Mouse (Mus musculus) midbrain, postnatal 0 days (tissue): Measurements from ENCODE around the gene Zdhhc19. TPM values are rescaled to one million over a fixed set of nuclear protein-coding genes. Genes with fewer than 3 reads are reported as not detected.

Experiments
- ATAC-seq: fragments of 200-750 bp; cut with Nextera tagmentation; 2 replicates; pipeline ENCODE4 v1.8.0; 2017; ENCODE audit warnings: moderate number of reproducible peaks, mild to moderate bottlenecking, moderate TSS enrichment, moderate library complexity; ENCODE audit not compliant: low FRiP score
- DNase-seq: peaks from one replicate; pipeline ENCODE4 v3.0.0-alpha.2; 2015; ENCODE audit warnings: low spot score
- H3K27ac ChIP-seq: fragments of 300-500 bp; sonication (generic); 2 replicates; pipeline ENCODE4 v1.5.1; 2014; ENCODE audit warnings: low read depth, mild to moderate bottlenecking, low read length, mixed read lengths
- H3K27me3 ChIP-seq: fragments of 300-500 bp; sonication (generic); 2 replicates; pipeline ENCODE4 v1.6.1; 2014; ENCODE audit warnings: low read length, control low read depth, mixed read lengths; ENCODE audit not compliant: insufficient read depth
- H3K36me3 ChIP-seq: fragments of 300-500 bp; sonication (generic); 2 replicates; pipeline ENCODE4 v1.6.1; 2014; ENCODE audit warnings: low read length, control low read depth, mixed read lengths; ENCODE audit not compliant: insufficient read depth
- H3K4me1 ChIP-seq: fragments of 300-500 bp; sonication (generic); 2 replicates; pipeline ENCODE4 v1.6.1; 2014; ENCODE audit warnings: mild to moderate bottlenecking, control low read depth, antibody characterized with exemption, low read length, mixed read lengths; ENCODE audit not compliant: insufficient read depth
- H3K4me2 ChIP-seq: fragments of 300-500 bp; sonication (generic); 2 replicates; pipeline ENCODE4 v1.6.1; 2014; ENCODE audit warnings: low read depth, mild to moderate bottlenecking, low read length, mixed read lengths; ENCODE audit not compliant: poor library complexity, severe bottlenecking
- H3K4me3 ChIP-seq: fragments of 300-500 bp; sonication (generic); 2 replicates; pipeline ENCODE4 v1.5.1; 2014; ENCODE audit warnings: low read depth, mild to moderate bottlenecking, low read length, moderate library complexity
- H3K9ac ChIP-seq: fragments of 300-500 bp; sonication (generic); replicated peaks from 2 replicates; pipeline ENCODE4 v1.6.1; 2014; ENCODE audit warnings: mild to moderate bottlenecking, low read length, moderate library complexity, mixed read lengths; ENCODE audit not compliant: poor library complexity, severe bottlenecking
- H3K9me3 ChIP-seq: fragments of 300-500 bp; sonication (generic); 2 replicates; pipeline ENCODE4 v1.6.1; 2016; ENCODE audit warnings: low read length, control low read depth
- CTCF ChIP-seq: IDR thresholded peaks from 2 replicates; pipeline ENCODE4 v1.5.1; 2016; ENCODE audit warnings: antibody characterized with exemption, mild to moderate bottlenecking
- WGBS: fragments of 180-500 bp; shearing (Covaris S2); extraction: QIAGEN DNeasy Blood & Tissue Kit; methylation state at CpG from one replicate; pipeline ENCODE4 v1.1.7; 2014; 5-methylcytosine and 5-hydroxymethylcytosine counted together
- polyA plus RNA-seq: library from polyadenylated mRNA; unstranded; fragments of >200 nt; fragmentation: Nextera tagmentation; extraction: Ambion mirVana; gene quantifications from 2 replicates; pipeline ENCODE4 v1.2.1, GENCODE M21; 2015
- total RNA-seq: library from RNA; depleted of rRNA; stranded (reverse); fragments of >200 nt; gene quantifications from 2 replicates; pipeline ENCODE4 v1.2.3, GENCODE M21; 2014

Gene Zdhhc19
- total and polyA plus RNA-seq, 2 experiments from 2014 or later: 0.19 TPM; not detected in 1

DNA sequence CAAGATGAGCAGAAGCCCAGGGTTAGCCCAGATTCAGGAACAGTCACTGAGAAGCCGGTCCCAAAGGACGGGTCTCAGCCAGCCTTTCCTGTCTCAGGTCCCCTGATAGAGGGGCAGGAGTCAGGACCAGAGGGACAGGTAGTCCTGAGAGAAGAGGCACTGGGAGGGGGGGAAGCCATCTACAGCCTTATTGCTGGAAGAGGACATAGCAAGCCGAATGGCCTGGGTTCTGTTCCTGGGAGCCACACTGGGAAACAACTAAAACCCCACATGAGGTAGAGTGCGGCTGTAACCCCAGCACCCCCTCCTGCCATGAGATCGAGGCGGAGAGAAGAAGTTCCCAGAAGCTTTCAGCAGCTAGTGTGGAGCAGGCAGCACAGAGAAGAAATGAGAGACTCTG lies 17.9 kb downstream of the Zdhhc19 start:
- no peak overlapping the region for H3K27ac ChIP-seq

DNA sequence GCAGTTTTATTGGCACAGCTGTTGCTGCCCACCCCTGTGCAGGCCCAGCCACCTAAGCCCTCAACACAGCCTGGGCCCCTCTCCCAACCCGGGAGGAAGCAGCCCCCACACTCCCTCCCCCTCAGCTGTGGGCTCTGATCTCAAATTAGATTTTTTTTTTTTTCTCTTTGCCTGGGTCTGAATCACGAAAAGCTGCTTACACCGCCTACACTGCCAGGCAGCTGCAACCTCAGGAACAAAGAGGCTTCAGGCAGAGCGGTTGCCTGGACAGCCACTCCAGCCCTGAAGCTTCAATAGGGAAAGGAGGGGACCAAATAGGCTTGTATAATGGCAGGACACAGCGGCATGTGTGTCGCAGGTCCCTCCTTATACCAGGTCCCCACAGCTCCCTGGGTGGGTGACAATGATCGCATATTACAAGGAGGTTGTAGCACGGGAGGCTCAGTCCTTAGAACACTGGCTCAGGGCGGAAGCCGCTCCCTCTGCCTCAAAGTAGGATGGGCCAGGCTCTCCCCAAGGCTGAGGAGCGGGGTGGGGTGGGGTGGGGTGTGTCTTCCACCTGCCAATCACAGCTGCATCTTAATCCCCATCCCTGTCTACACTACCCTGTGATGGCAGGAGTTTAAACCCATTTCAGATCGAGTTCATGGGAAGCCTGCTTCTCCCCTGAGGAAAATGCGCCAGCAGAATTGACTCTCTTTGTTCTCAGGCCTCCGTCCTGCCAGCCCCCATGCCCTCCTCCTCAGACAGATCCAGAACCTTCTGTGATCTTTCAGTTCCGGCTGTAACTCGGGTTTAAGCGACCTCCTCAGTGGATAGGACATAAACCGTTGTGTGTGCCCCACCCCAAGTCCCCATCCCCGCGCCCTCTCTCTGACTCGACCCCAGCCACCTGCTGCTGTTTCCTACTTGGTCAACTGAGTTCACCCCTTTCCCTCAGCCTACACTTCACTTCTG lies 20.2 kb downstream of the Zdhhc19 start:
- peak overlapping the region; percentile 87 for H3K27ac ChIP-seq
- DNase-seq: peak; percentile 83
- peaks cover 6% of the 10 kb centered on the region; the same call in 1 of the 2 replicates for H3K4me1 ChIP-seq
- peak; percentile 91 for ATAC-seq
- no peaks in the 10 kb centered on the region for H3K9me3 ChIP-seq
- peak overlapping the region; percentile 40 for H3K9ac ChIP-seq
- no peaks in the 10 kb centered on the region for H3K27me3 ChIP-seq
- H3K4me2 ChIP-seq: peak overlapping the region; percentile 40
- TF ChIP-seq CTCF: no peak
- H3K36me3 ChIP-seq: no peaks in the 10 kb centered on the region
- H3K4me3 ChIP-seq: peak overlapping the region; percentile 7; the same call in 1 of the 2 replicates
- 4% methylated on average over 21 of the region's 21 CpGs for WGBS

More for the DNA sequence above, 17.9 kb downstream of the Zdhhc19 start:
- H3K9ac ChIP-seq: no peak overlapping the region
- DNase-seq (no peak), ATAC-seq (no peak)
- H3K4me2 ChIP-seq: no peak overlapping the region
- H3K36me3 ChIP-seq: no peaks in the 10 kb centered on the region
- H3K27me3 ChIP-seq: no peaks in the 10 kb centered on the region
- WGBS: 90% methylated on average over 6 of the region's 6 CpGs
- no peak for TF ChIP-seq CTCF
- no peak overlapping the region for H3K4me3 ChIP-seq
- no peaks in the 10 kb centered on the region for H3K9me3 ChIP-seq
- H3K4me1 ChIP-seq: peaks cover 9% of the 10 kb centered on the region; the same call in 1 of the 2 replicates

DNA sequence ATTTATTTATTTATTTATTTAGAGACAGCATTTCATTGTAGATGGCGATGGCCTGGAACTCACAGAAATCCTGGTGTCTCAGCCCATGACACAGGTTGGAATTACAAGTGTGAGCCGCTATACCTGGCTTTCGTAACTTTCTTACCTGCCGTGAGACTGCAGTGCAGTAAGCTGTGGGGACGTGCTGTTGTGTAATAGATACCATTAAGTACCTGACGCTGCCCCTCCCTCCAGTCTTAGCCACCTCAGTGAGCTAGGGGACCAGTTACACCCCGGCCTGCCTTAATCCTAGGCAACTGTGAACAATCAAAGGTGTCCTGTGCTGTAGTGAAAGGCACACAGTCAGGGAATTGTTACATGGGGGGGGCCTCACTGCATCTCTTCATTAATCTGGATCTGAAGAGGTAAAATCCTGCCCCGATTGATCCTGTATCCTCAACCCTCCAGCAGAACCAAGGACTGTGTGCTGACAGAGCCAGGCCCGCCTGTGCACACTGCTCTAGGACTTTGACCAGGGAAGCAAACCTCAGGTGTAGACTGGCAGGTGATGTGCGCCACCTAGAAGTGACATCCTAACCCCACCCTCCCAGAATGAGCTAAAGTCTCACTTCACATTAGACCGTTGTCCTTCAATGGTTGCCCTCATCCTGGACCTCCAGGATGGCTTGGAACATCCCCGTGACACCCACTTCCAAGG lies 21.9 kb downstream of the Zdhhc19 start:
- DNase-seq (no peak), ATAC-seq (no peak)
- TF ChIP-seq CTCF: no peak
- H3K27me3 ChIP-seq: no peaks in the 10 kb centered on the region
- no peak overlapping the region for H3K4me3 ChIP-seq
- no peaks in the 10 kb centered on the region for H3K9me3 ChIP-seq
- H3K4me1 ChIP-seq: peaks cover 6% of the 10 kb centered on the region; the same call in 1 of the 2 replicates
- no peaks in the 10 kb centered on the region for H3K36me3 ChIP-seq
- WGBS: 95% methylated on average over 12 of the region's 12 CpGs
- H3K27ac ChIP-seq: no peak overlapping the region
- H3K4me2 ChIP-seq: no peak overlapping the region
- no peak overlapping the region for H3K9ac ChIP-seq

DNA sequence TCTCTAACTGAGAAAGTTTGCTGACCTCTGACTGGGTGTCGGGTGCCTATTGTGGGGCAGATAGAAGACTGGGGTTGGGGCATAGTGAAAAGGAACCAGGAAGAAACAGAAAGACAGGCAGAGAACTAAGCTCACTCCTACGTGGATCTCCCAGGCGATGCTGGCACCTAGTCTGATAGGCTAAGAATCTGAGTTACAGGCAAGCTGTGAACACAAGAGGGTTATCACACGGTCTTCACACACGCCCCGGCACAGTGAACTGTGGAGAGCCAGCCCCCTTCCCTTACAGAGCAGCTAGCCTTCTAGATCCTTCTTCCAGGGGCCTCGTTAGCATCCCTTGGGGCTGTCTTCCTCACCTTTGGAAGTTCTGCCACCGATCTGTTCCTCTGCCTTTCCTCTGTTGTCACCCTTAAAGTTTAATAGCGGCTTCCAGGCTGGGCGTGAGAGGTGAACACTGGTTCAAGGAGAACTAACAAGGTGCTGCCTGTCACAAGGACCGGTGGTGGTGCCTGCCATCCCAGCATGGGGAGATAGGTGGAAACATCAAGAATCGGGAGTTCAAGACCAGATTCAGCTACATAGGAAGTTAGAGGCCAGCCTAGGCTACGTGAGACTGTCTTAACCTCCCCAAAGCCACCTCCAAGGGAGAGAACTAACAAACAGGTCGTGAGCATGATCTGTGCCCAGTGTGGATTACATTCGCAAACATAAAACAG lies 23.7 kb downstream of the Zdhhc19 start:
- ATAC-seq (no peak), DNase-seq (no peak)
- TF ChIP-seq CTCF: no peak
- no peaks in the 10 kb centered on the region for H3K27me3 ChIP-seq
- no peak overlapping the region for H3K4me3 ChIP-seq
- H3K4me2 ChIP-seq: no peak overlapping the region
- WGBS: 86% methylated on average over 15 of the region's 15 CpGs
- H3K4me1 ChIP-seq: peaks cover 6% of the 10 kb centered on the region; the same call in 1 of the 2 replicates
- no peaks in the 10 kb centered on the region for H3K9me3 ChIP-seq
- H3K36me3 ChIP-seq: no peaks in the 10 kb centered on the region
- H3K9ac ChIP-seq: no peak overlapping the region
- H3K27ac ChIP-seq: no peak overlapping the region

DNA sequence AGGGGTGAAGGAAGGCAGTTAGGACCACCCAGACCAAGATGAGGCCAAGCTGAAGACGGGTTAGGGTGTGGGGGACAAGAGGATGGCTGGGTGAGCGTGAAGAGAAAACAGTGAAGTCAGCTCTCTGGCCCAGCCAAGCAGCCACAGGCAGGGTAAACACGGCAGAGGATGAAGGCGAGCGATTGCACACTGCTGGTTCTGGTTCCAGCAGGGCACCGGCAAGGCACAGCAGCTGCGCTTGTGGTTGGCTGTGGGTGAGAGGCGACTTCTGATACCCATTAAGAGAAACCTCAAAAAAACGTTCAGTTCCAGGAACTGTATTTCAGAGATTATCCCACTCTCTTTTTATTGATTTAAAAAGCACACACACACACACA lies 24.3 kb downstream of the Zdhhc19 start:
- ATAC-seq: no peak
- Histone ChIP-seq H3K4me2 (no peak overlapping the region), H3K4me3 (no peak overlapping the region), H3K36me3 (no peaks in the 10 kb centered on the region), H3K9me3 (no peaks in the 10 kb centered on the region), H3K27me3 (no peaks in the 10 kb centered on the region), H3K27ac (0 out of 2 replicates have a peak overlapping the region, but pooled peaks have one; percentile 6), H3K4me1 (peaks cover 6% of the 10 kb centered on the region; the same call in 1 of the 2 replicates), H3K9ac (no peak overlapping the region)
- 50% methylated on average over 9 of the region's 9 CpGs for WGBS
- no peak for TF ChIP-seq CTCF
- DNase-seq: no peak
